Mouse (Mus musculus) limb, embryonic 13.5 days (tissue): ENCODE measurements around the gene Tmigd1. TPM values are rescaled to one million over a fixed set of nuclear protein-coding genes. Genes with fewer than 3 reads are reported as not detected.

ENCODE experiments used
- ATAC-seq: fragments of 200-750 bp; cut with Nextera tagmentation; 2 replicates; pipeline ENCODE4 v1.8.0; 2017; ENCODE audit warnings: low read depth, moderate number of reproducible peaks, moderate TSS enrichment; ENCODE audit not compliant: low FRiP score
- H3K27ac ChIP-seq: fragments of 300-500 bp; sonication (generic); 2 replicates; pipeline ENCODE4 v1.5.1; 2015; ENCODE audit warnings: inconsistent platforms, mild to moderate bottlenecking, moderate library complexity
- H3K27me3 ChIP-seq: fragments of 300-500 bp; sonication (generic); 2 replicates; pipeline ENCODE4 v1.6.1; 2015; ENCODE audit warnings: mild to moderate bottlenecking, inconsistent platforms
- H3K36me3 ChIP-seq: fragments of 300-500 bp; sonication (generic); 2 replicates; pipeline ENCODE4 v1.6.1; 2015; ENCODE audit warnings: inconsistent platforms, mild to moderate bottlenecking, moderate library complexity
- H3K4me1 ChIP-seq: fragments of 300-500 bp; sonication (generic); 2 replicates; pipeline ENCODE4 v1.6.1; 2015; ENCODE audit warnings: inconsistent platforms
- H3K4me2 ChIP-seq: fragments of 300-500 bp; sonication (generic); replicated peaks from 2 replicates; pipeline ENCODE4 v1.6.1; 2015; ENCODE audit warnings: inconsistent platforms, mild to moderate bottlenecking, moderate library complexity
- H3K4me3 ChIP-seq: fragments of 300-500 bp; sonication (generic); 2 replicates; pipeline ENCODE4 v1.5.1; 2015; ENCODE audit warnings: moderate library complexity, mild to moderate bottlenecking, inconsistent platforms
- H3K9ac ChIP-seq: fragments of 300-500 bp; sonication (generic); 2 replicates; pipeline ENCODE4 v1.6.1; 2015; ENCODE audit warnings: mild to moderate bottlenecking, inconsistent platforms
- H3K9me3 ChIP-seq: fragments of 300-500 bp; sonication (generic); 2 replicates; pipeline ENCODE4 v1.6.1; 2016; ENCODE audit warnings: inconsistent platforms
- WGBS: fragments of 180-500 bp; shearing (Covaris S2); methylation state at CpG from one replicate; pipeline ENCODE4 v1.1.7; 2015; 5-methylcytosine and 5-hydroxymethylcytosine counted together
- polyA plus RNA-seq: library from polyadenylated mRNA; unstranded; fragments of >200 nt; fragmentation: Nextera tagmentation; extraction: Ambion mirVana; gene quantifications from 2 replicates; pipeline ENCODE4 v1.2.1, GENCODE M21; 2015

Gene Tmigd1
- not detected in 2 replicates for polyA plus RNA-seq

DNA sequence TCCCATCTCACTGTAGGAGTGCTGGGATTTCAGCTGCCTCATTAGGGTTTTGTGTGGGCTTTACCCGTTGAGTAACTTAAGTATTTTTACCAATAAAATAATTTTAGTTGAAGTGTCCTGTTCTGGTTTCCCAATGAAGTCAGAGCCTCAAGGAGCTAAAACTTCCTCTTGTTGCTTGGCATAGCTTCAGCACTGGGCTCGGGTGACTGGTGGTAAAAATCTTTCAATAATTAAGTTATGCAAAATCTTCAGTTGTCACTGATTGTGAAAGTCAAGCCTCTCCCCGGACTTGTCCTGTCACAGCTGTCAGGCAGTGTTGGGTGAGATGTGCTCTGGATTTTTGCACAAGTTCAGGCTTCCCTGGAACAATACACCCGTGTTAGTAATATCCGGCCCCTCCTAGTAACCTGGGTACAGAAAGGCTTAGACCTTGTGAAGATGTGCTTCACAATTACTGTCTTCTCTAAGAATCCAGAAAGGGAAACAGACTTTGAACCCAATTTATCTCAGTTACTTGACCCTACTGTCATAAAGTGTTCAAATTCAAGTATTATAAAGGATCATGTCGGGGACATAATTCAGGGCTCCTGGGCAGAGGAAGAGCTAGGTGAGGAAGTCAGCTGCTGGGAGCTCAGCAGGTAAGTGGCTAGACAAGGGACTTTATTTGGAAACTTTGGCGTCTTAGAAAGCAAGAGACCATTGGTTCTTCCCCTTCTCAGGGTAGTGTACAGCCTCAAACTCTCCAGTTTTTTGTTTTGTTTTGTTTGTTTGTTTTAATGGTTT is at the start of gene Tmigd1:
Gene Tmigd1 (plus strand): TSS at position 581 of the 783 bp plus-strand sequence.
- H3K4me1 ChIP-seq, result peaks cover 9% of the 10 kb centered on the region
- H3K4me2 ChIP-seq, result no peak within 1 kb of the TSS
- H3K36me3 ChIP-seq, result no peaks in the 10 kb centered on the region
- H3K27ac ChIP-seq, result no peak within 1 kb of the TSS
- no peaks in the 10 kb centered on the region for H3K9me3 ChIP-seq
- 63% methylated on average over 7 of the region's 7 CpGs for WGBS
- ATAC-seq, result no peak
- no peak within 1 kb of the TSS for H3K4me3 ChIP-seq
- no peak within 1 kb of the TSS for H3K9ac ChIP-seq
- no peaks in the 10 kb centered on the region for H3K27me3 ChIP-seq

DNA sequence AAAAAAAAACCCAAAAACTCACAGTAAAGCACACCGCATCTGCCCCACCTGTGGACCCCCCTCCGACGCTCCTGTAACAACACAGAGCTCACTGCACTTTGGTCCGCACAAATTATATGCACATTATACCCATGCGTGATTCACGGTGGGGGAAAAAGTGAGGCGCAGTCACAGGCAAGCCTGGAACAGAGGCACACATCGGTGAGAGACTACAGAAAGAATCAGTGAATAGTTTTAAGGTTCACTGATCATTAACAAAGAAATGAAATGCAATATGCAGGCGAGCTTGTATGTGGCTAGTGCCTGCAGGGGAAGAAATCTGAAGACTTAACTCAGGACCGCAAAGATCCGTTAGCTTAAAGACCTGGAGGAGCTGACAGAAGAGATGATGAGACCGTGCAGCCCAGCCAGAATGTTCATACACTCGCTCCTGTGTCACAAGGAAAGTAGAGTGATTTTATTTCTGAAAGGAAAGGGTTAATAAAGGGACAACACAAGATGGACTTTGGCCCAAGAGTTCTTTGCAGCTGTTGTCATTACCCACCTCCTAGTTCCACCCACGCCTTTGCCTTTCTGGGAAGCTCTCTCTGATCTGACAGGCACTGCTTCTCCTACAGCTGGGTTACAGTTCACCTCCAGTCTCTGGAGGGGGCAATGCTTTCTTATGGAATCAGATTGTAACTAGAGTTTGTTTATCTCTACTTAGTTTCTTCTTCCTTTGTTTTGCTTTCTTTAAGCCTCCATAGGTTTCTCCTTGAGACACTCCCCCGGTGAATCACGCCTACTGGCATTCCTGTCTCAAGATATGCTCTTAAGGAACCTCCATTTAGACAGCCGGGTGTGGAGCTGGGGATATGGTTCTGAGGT is 47.3 kb upstream of the Tmigd1 start:
- no peak overlapping the region for H3K9ac ChIP-seq
- H3K27me3 ChIP-seq, result no peaks in the 10 kb centered on the region
- H3K27ac ChIP-seq, result no peak overlapping the region
- no peaks in the 10 kb centered on the region for H3K4me1 ChIP-seq
- H3K36me3 ChIP-seq, result no peaks in the 10 kb centered on the region
- no peak overlapping the region for H3K4me2 ChIP-seq
- ATAC-seq, result no peak
- H3K4me3 ChIP-seq, result no peak overlapping the region
- 78% methylated on average over 17 of the region's 17 CpGs for WGBS
- H3K9me3 ChIP-seq, result peaks cover 4% of the 10 kb centered on the region; the same call in 1 of the 2 replicates

DNA sequence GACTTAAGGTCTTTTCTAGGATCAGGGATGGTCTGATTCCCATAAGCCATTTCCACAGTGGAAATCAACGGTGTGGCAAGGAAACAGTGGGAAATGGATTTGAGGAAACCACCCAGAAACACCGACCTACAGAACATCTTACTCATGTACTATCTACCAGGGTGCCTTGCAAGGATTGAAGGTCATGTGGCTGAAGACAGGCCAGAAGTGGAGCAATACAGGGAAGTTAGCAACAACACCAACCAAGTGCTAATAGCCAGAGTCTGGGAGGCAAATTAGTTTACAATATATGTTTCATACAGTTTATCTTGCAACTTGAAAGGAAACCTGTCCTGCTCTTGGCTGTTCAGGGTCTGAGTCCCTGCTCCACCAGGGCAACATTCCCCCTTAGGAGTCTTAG is 45.4 kb upstream of the Tmigd1 start:
- H3K9me3 ChIP-seq, result no peaks in the 10 kb centered on the region
- H3K27ac ChIP-seq, result no peak overlapping the region
- no peak overlapping the region for H3K9ac ChIP-seq
- no peaks in the 10 kb centered on the region for H3K36me3 ChIP-seq
- no peak overlapping the region for H3K4me2 ChIP-seq
- no peak overlapping the region for H3K4me3 ChIP-seq
- H3K27me3 ChIP-seq, result no peaks in the 10 kb centered on the region
- no peak for ATAC-seq
- H3K4me1 ChIP-seq, result no peaks in the 10 kb centered on the region
- whole genome bisulfite sequencing, result 89% methylated on average over 2 of the region's 2 CpGs

DNA sequence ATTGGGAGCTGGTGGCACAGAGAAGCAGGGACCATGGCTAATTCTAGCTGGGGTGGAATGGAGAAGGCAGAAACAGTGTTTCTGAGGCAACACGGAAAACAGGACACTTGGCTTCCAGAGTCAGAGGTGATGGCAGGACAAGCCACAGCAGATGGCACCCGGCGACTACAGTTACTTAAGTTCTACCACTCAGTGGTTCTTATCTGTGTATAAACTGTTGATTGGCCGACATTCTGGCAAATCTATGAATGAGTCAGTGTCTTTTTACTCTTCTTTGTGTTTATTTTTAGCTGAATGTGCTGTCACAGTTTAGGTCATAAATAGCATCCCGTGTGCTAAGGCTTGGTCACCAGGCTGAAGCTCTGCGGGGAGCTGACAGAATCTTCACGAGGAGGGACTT is 44.8 kb upstream of the Tmigd1 start:
- Histone ChIP-seq H3K9ac (no peak overlapping the region), H3K4me3 (no peak overlapping the region), H3K27me3 (no peaks in the 10 kb centered on the region), H3K9me3 (no peaks in the 10 kb centered on the region), H3K27ac (no peak overlapping the region), H3K4me1 (no peaks in the 10 kb centered on the region), H3K4me2 (no peak overlapping the region), H3K36me3 (no peaks in the 10 kb centered on the region)
- no peak for ATAC-seq
- WGBS, result 87% methylated on average over 7 of the region's 7 CpGs

DNA sequence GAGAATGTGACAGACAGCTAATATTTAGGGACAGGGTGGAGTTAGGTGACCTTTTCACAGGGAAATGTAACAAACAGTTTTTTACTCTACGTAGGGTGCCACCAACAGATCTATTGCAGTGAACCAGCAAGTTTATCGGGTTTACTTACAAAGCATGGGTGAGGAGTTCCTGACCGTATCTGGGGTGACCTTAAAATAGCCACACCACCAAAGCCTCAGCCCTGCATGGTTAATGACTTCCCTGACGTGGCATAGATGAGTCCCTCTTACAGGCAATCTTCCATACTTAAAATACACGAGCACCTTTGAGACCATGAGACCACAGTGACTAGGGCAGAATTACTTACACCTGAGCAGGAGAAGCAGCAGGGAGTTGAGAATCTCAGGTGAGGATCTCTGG is 43.2 kb upstream of the Tmigd1 start:
- Histone ChIP-seq H3K36me3 (no peaks in the 10 kb centered on the region), H3K9me3 (no peaks in the 10 kb centered on the region), H3K4me2 (no peak overlapping the region), H3K27me3 (no peaks in the 10 kb centered on the region), H3K27ac (no peak overlapping the region), H3K9ac (no peak overlapping the region), H3K4me3 (no peak overlapping the region), H3K4me1 (no peaks in the 10 kb centered on the region)
- 69% methylated on average over 5 of the region's 5 CpGs for WGBS
- no peak for ATAC-seq

DNA sequence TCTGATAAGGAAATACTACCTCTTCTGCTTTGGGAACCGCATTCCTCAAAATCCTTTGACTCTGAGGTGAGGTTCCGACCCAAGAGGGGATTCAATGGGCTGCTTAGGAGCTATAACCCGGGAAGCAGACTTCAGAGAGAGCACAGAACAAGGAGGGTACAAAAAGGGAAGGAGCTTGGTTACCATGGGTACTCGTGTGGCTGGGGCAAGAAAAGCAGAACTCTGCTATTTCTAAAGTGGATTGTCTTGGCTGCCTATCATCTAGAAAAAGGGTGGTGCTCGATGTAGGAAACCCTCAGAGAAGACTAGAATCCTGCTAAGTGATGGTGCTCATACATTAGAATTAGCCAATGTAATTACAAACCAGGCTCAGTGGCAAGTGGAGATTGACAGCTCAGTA is 42.7 kb upstream of the Tmigd1 start:
- Histone ChIP-seq H3K4me1 (no peaks in the 10 kb centered on the region), H3K4me2 (no peak overlapping the region), H3K27ac (no peak overlapping the region), H3K36me3 (no peaks in the 10 kb centered on the region), H3K9ac (no peak overlapping the region), H3K27me3 (no peaks in the 10 kb centered on the region), H3K9me3 (no peaks in the 10 kb centered on the region), H3K4me3 (no peak overlapping the region)
- 67% methylated on average over 5 of the region's 5 CpGs for WGBS
- no peak for ATAC-seq

DNA sequence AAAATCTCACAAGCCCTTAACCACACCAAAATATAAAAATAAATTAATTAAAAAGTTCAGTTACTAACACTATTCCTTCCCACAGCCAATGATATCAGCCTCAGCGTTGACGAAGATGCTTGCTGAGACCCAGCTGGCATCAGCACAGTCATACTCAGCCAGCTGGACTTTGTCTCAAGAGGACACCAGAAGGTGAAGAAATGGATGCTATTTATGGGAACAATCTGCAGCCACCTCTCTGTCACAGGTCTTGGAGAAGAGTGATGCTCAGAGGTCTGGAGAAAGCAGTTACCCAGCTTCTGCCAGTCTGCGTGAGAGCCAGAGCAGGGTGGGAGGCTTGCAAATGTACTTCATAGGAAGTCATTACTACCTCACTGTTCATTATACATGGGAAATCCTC is 40.8 kb upstream of the Tmigd1 start:
- WGBS, result 95% methylated on average over 3 of the region's 3 CpGs
- ATAC-seq, result no peak
- H3K9me3 ChIP-seq, result no peaks in the 10 kb centered on the region

DNA sequence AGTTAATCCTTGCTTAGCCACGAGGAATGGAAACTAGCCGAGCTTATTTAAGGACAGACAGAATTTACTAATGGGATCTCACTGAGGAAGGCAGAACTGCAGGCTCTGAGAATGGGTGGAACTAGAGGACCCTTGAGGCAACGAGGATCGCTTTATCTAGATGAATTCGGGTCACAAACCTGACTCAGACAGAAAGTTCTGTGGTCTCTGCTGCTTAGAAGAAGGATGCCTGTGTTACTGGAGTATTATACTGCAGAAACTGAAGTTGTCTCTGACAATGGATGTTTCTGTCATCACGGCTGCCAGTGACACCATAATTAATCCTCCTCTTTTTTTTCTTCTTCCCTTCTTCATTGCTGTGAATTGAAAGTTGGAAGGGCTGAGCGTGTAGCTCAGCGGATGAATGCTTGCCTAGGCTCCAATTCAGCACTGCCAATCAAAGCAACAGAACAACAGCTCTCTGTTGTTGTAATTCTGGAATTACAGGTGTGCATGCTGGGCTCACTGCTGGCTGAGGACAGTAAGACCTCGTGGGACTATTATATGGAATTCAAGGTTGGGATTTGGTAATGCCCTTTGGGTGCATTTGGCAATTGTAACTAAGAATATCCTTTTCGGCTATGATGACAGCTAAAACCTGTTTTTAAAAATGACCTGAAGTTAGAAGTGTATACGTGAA is 29.3 kb upstream of the Tmigd1 start:
- 71% methylated on average over 11 of the region's 11 CpGs for WGBS

More for the DNA sequence above, 40.8 kb upstream of the Tmigd1 start:
- Histone ChIP-seq H3K4me2 (no peak overlapping the region), H3K27me3 (no peaks in the 10 kb centered on the region), H3K4me3 (no peak overlapping the region), H3K4me1 (no peaks in the 10 kb centered on the region), H3K36me3 (no peaks in the 10 kb centered on the region), H3K27ac (no peak overlapping the region), H3K9ac (no peak overlapping the region)

DNA sequence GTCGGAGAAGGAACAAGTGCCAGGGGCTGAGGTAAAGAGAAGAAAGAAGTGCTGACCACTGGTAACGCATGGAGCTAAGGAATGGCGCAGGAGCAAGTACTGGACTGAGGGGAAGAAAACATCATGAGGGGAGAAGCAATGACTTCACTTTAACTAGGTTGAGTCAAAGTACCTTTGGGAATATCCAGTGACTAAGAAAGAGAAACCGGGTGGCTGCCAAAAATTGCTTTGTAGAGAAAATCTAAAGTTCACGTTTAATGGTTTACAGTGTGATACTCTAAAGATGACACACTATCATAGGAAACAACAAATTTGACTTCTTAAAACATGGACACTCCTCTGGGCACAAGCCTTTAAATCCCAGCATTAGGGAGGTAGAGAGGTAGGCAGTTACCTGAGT is 28.1 kb upstream of the Tmigd1 start:
- no peaks in the 10 kb centered on the region for H3K9me3 ChIP-seq
- no peak overlapping the region for H3K9ac ChIP-seq
- no peak overlapping the region for H3K27ac ChIP-seq
- H3K27me3 ChIP-seq, result no peaks in the 10 kb centered on the region
- no peaks in the 10 kb centered on the region for H3K36me3 ChIP-seq
- no peak for ATAC-seq
- H3K4me2 ChIP-seq, result no peak overlapping the region
- 81% methylated on average over 5 of the region's 5 CpGs for WGBS
- no peaks in the 10 kb centered on the region for H3K4me1 ChIP-seq
- H3K4me3 ChIP-seq, result no peak overlapping the region

More for the DNA sequence above, 29.3 kb upstream of the Tmigd1 start:
- H3K9ac ChIP-seq, result no peak overlapping the region
- no peak overlapping the region for H3K4me3 ChIP-seq
- H3K4me1 ChIP-seq, result no peaks in the 10 kb centered on the region
- no peaks in the 10 kb centered on the region for H3K9me3 ChIP-seq
- H3K27ac ChIP-seq, result no peak overlapping the region
- no peak for ATAC-seq
- H3K27me3 ChIP-seq, result no peaks in the 10 kb centered on the region
- no peaks in the 10 kb centered on the region for H3K36me3 ChIP-seq
- no peak overlapping the region for H3K4me2 ChIP-seq

DNA sequence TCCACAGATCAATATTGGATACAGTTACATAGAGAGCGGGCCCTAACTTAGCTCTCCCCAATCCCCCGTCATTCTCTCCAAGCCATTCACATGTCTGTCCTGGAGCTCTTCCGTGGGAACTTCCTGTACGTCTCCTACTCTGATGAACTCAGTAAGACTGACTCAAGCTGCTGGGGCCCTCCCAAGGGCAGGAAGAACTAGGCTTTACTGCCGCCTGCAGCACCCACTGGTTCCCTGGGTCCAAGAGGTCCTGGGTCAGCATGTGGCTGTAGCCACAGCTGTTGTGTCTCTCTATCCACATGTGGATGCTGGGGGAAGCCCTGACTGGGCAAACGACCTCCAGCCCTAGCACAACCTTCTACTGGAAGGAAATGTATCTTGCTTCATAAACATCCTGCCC is 27.2 kb upstream of the Tmigd1 start:
- Histone ChIP-seq H3K27me3 (no peaks in the 10 kb centered on the region), H3K36me3 (no peaks in the 10 kb centered on the region), H3K9ac (no peak overlapping the region), H3K4me3 (no peak overlapping the region), H3K9me3 (no peaks in the 10 kb centered on the region), H3K4me2 (no peak overlapping the region), H3K27ac (no peak overlapping the region), H3K4me1 (no peaks in the 10 kb centered on the region)
- WGBS, result 65% methylated on average over 6 of the region's 6 CpGs
- no peak for ATAC-seq

DNA sequence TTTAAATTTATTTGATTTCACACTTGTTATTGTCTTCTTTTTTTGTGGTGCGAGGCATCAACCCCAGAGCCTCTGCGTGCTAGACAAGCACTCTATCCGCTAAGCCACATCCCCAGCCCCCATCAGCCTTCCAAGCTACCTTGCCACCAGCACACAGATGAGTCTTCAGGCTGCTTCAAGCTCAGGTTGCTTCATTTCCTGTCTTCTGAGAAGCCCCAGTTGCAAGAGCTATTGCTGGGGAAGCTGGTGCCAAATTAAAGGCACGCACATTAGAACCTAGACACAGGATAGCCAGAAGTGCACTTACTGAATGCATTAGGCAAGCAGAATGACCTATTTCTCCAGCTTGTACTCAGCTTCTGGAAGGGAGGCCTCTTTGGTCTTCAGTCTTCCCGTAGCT is 22.1 kb upstream of the Tmigd1 start:
- Histone ChIP-seq H3K9ac (no peak overlapping the region), H3K4me2 (no peak overlapping the region), H3K4me1 (no peaks in the 10 kb centered on the region), H3K9me3 (no peaks in the 10 kb centered on the region), H3K27ac (no peak overlapping the region), H3K36me3 (no peaks in the 10 kb centered on the region), H3K27me3 (no peaks in the 10 kb centered on the region), H3K4me3 (no peak overlapping the region)
- ATAC-seq, result no peak
- WGBS, result 79% methylated on average over 5 of the region's 5 CpGs

DNA sequence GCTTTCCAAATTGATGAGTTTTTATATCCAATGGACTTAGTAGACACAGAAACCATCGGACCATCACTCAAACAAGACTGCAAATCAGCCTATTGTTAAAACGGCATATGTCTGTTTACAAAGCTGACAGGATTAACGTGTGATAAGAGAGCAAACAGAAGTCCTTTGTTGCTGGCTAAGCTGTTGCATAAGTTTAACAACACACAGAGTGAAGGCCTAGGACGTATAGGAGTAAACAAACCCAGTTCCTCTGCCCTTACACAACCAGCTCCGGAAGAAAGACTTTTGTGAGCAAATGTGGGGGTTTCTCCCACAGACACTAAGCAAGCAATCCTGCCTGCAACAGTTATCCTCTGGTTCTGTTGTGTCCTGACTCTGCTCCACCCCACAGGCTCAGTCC is 17.5 kb upstream of the Tmigd1 start:
- no peak for ATAC-seq
- no peak overlapping the region for H3K9ac ChIP-seq
- WGBS, result 57% methylated on average over 5 of the region's 5 CpGs
- H3K36me3 ChIP-seq, result no peaks in the 10 kb centered on the region
- H3K4me2 ChIP-seq, result no peak overlapping the region
- H3K27me3 ChIP-seq, result no peaks in the 10 kb centered on the region
- no peaks in the 10 kb centered on the region for H3K9me3 ChIP-seq
- H3K4me1 ChIP-seq, result no peaks in the 10 kb centered on the region
- no peak overlapping the region for H3K27ac ChIP-seq
- H3K4me3 ChIP-seq, result no peak overlapping the region
